Mouse (Mus musculus) E14TG2a.4 (cell line): ENCODE results near the gene Slc35f3.
"Not testable (repeated sequence)": the region's sequence is repeated elsewhere in the genome, so short reads cannot be mapped to it uniquely, and the experiment has no call there.

Experiments used
- CTCF ChIP-seq: conservative IDR thresholded peaks from 2 replicates; pipeline ENCODE4 v1.5.1; 2014; ENCODE audit warnings: low read length
- NANOG ChIP-seq: IDR thresholded peaks from 2 replicates; pipeline ENCODE4 v1.6.1; 2014; ENCODE audit warnings: borderline replicate concordance, low read length, mixed read lengths
- POU5F1 ChIP-seq: IDR thresholded peaks from 2 replicates; pipeline ENCODE4 v1.6.1; 2014; ENCODE audit warnings: low read length, borderline replicate concordance

DNA sequence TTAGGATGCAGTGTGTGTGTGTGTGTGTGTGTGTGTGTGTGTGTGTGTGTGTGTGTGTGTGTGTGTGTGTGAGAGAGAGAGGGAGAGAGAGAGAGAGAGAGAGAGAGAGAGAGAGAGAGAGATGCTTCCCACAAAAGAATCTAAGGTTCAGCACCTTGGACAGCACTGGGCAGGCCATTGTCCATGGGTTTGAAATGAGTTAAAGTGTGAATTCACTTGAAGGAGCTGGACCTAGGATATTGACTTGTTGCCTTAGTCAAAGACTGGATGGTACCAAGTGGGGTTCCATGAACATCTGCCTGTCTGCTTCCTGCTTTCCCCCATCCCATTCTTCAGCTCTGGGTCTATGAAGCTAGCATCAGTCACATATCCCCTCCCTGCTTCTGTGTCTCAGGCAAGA, 106.2 kb downstream of the Slc35f3 start:
- not testable (repeated sequence) for TF ChIP-seq CTCF, NANOG, POU5F1
